Mouse (Mus musculus) spleen, adult 2 months (tissue): ENCODE measurements around the gene Dennd5b.

Source experiments
- CTCF ChIP-seq: fragments of 200-500 bp; IDR thresholded peaks from 2 replicates; pipeline ENCODE4 v1.5.1; 2011; ENCODE audit warnings: mild to moderate bottlenecking, inconsistent platforms; ENCODE audit not compliant: insufficient read depth, insufficient read length, insufficient replicate concordance; ENCODE audit errors: extremely low read depth
- POLR2A ChIP-seq: fragments of 200-500 bp; IDR thresholded peaks from 2 replicates; pipeline ENCODE4 v1.6.1; 2011; ENCODE audit warnings: low read depth, low read length, inconsistent platforms

DNA sequence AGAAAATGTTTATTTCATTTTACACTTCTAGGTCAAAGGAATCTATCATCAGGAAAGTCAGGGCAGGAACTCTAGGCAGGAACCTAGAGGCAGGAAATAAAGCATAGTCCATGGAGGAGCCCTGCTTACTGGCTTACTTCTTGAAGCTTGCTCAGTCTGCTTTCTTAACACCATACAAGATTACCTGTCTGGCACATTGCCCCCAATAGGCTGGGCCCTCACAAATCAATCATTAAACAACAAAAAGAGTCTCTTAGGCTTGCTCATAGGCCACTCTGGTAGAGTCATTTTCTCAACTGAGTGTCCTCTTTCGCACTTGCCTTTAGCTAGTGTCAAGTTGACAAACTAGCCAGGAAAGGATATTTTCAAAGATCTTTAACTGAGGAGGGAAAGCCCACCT, 43.7 kb upstream of the Dennd5b start:
- TF ChIP-seq CTCF (no peak), POLR2A (no peak)
